In the genomic region with DNA sequence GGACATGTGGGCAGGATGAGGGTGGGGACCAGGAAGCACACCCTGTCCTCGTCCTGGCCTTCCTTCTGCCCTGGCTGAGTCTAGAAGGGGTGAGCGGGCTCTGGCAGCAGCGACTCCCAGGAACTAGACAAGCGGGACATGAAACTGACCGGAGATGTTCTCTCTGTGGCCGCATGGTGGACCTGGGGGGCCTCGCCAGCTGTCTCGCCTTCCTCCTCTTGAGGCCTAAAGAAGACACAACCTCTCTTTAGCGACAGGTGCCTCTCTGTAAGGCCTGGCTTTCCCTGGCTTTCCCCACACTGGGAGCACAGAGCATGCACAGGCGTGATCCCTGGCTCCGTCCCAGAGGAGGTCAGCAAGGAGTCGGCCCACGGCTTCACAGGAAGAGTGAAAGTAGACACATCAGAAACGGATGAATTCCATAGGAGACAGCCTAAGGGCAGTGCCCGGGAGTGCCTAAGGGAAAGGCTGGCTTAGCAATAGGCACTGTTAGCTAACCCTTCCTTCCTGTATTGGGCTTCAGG, we compare ENCODE assay signal across 14 mouse cellular contexts.
DNase-seq lines count a peak whose midpoint lies in the region; ATAC-seq and TF ChIP-seq lines count a peak whose summit lies in the region.
"Had no signal": no experiment of that assay in that cellular context is flagged by ENCODE, and none has a peak within 500 bp of the region (broad histone marks: within the 10 kb centered on the region; RNA-seq: fewer than 3 reads in every experiment).

No protein-coding gene starts in this region.

- H3K4me3 ChIP-seq in heart, adult 2 months: no peak overlapping the region
- H3K4me3 ChIP-seq in intestine, postnatal 0 days (ENCODE audit: low read depth, low read length): no peak overlapping the region
- H3K4me3 ChIP-seq: forebrain, embryonic 10.5 days had no signal

- peaks cover 19% of the 10 kb centered on the region for H3K4me1 ChIP-seq in heart, adult 2 months (ENCODE audit: control insufficient read depth, insufficient read depth, low read length)
- H3K4me1 ChIP-seq in intestine, postnatal 0 days (replicated peaks; ENCODE audit: control insufficient read depth, insufficient read depth, low read length): no peaks in the 10 kb centered on the region; the same call in 1 of the 2 replicates

- H3K36me3 ChIP-seq in heart, adult 2 months (ENCODE audit: control insufficient read depth, insufficient read depth, low read length): no peaks in the 10 kb centered on the region
- H3K36me3 ChIP-seq in intestine, postnatal 0 days (ENCODE audit: control insufficient read depth, insufficient read depth): no peaks in the 10 kb centered on the region
- H3K36me3 ChIP-seq: forebrain, embryonic 10.5 days had no signal

- ATAC-seq in intestine, postnatal 0 days: no peak; the same call in 1 of the 2 replicates
- ATAC-seq: hindbrain, embryonic 16.5 days had no signal

- no peak for TF ChIP-seq POLR2A in heart, adult 2 months (IDR thresholded peaks at IDR 0.05; ENCODE audit: insufficient read depth, low read depth, low read length)

- H3K9me3 ChIP-seq in intestine, postnatal 0 days (ENCODE audit: control insufficient read depth): no peaks in the 10 kb centered on the region
- H3K9me3 ChIP-seq: forebrain, embryonic 10.5 days had no signal

- DNase-seq in heart, adult 2 months: peak in 1 of 2 experiments; percentile 37
- no peak for DNase-seq in heart, adult 8-10 months (ENCODE audit: low spot score)
- peak; percentile 39 for DNase-seq in 3134 (ENCODE audit: extremely low read depth, insufficient read length, low spot score)
- peak; percentile 58 for DNase-seq in cerebellum, adult 11 months
- no peak for DNase-seq in spleen, postnatal 14 days (ENCODE audit: low spot score in 2 of 2)
- DNase-seq in frontal cortex, postnatal 25 days (ENCODE audit: low spot score in 2 of 2): no peak
- no peak for DNase-seq in urinary bladder, postnatal 36 days (ENCODE audit: low spot score in 2 of 2)
- DNase-seq: gastrocnemius, postnatal 10 days; left cerebral cortex, postnatal 4 days; right cerebral cortex, postnatal 14 days; thymus, postnatal 25 days had no signal

- no peaks in the 10 kb centered on the region for H3K27me3 ChIP-seq in heart, adult 2 months (ENCODE audit: control insufficient read depth, insufficient read depth, low read length)
- H3K27me3 ChIP-seq in intestine, postnatal 0 days (replicated peaks; ENCODE audit: control insufficient read depth, insufficient read depth, low read length): 0 out of 2 replicates have a peak, but pooled peaks cover 6% of the 10 kb centered on the region

- intact Hi-C loops in heart, adult 2 months (cut with DNase I): loop anchor here (2.0 kb wide), 1 partner anchor 71 kb away; no protein-coding TSS in a partner anchor

- H3K79me2 ChIP-seq in heart, adult 2 months (replicated peaks; ENCODE audit: control insufficient read depth, insufficient read depth, low read length): no peaks in the 10 kb centered on the region

- WGBS in heart, adult 2 months: 47% methylated on average over 15 of the region's 15 CpGs
- 60% methylated on average over 15 of the region's 15 CpGs for WGBS in intestine, postnatal 0 days

- H3K27ac ChIP-seq in heart, adult 2 months: no peak overlapping the region
- H3K27ac ChIP-seq in intestine, postnatal 0 days (ENCODE audit: low read depth, low read length): 0 out of 2 replicates have a peak overlapping the region, but pooled peaks have one; percentile 1
- H3K27ac ChIP-seq: forebrain, embryonic 10.5 days had no signal

- 0 out of 2 replicates have a peak, but pooled peaks have one; percentile 13 for TF ChIP-seq CTCF in heart, adult 2 months (IDR thresholded peaks at IDR 0.05)
- TF ChIP-seq CTCF in intestine, postnatal 0 days (IDR thresholded peaks at IDR 0.05; ENCODE audit: low read depth): no peak

- no peak for TF ChIP-seq EP300 in heart, adult 2 months (IDR thresholded peaks at IDR 0.05; ENCODE audit: insufficient read depth, low read depth, low read length)

- H3K9ac ChIP-seq in heart, adult 2 months (ENCODE audit: low read depth, low read length): no peak overlapping the region
- H3K9ac ChIP-seq in intestine, postnatal 0 days (ENCODE audit: low read depth, low read length): no peak overlapping the region

- H3K4me2 ChIP-seq in intestine, postnatal 0 days (replicated peaks; ENCODE audit: low read depth): peak overlapping the region; percentile 37; the same call in 1 of the 2 replicates

Comparison
In these comparisons a context has a peak if more than half of its experiments do, and no peak if none do; other contexts are left out.
1. DNase-seq: peak in 3134 (single experiment) and cerebellum, adult 11 months (single experiment); none in heart, adult 8-10 months (single experiment), spleen, postnatal 14 days (0 of 2), frontal cortex, postnatal 25 days (0 of 2) and urinary bladder, postnatal 36 days (0 of 2).